Mouse (Mus musculus) ES-Bruce4 (cell line): Measurements from ENCODE around the gene Gm17545.

Source experiments
- CTCF ChIP-seq: IDR thresholded peaks from one replicate; pipeline ENCODE4 v1.8.1; 2011; ENCODE audit warnings: low read depth, low read length
- EP300 ChIP-seq: IDR thresholded peaks from 2 replicates; pipeline ENCODE4 v1.6.1; 2011; ENCODE audit warnings: low read depth, low read length; ENCODE audit not compliant: insufficient read depth
- POLR2A ChIP-seq: IDR thresholded peaks from one replicate; pipeline ENCODE4 v1.8.1; 2011; ENCODE audit warnings: low read length; ENCODE audit not compliant: insufficient read depth

DNA sequence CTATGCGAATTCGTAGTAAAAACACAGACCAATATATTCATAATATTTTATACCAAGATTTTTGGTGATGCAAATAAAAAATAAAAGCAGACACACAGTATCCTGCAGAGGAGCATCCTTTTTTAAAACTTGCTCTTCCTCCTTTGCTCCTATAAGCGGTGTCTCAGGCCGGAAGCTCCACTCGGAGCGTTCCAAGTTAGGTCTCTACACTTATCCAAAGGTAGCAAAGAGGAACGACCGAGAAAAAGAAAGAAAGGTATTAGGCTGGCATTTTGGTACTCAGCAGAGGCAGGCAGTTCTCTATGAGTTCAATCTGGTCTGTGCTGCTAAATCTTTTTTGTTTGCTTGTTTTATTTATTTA, 14.8 kb downstream of the Gm17545 start:
- no peak for TF ChIP-seq POLR2A
- TF ChIP-seq EP300 = no peak
- no peak for TF ChIP-seq CTCF
